Mouse (Mus musculus) embryonic facial prominence, embryonic 12.5 days (tissue): ENCODE measurements around the gene Paqr5. TPM values are rescaled to one million over a fixed set of nuclear protein-coding genes. Genes with fewer than 3 reads are reported as not detected.

ENCODE experiments used
- ATAC-seq: fragments of 200-750 bp; cut with Nextera tagmentation; 2 replicates; pipeline ENCODE4 v1.8.0; 2017; ENCODE audit not compliant: insufficient number of reproducible peaks, insufficient read depth, low FRiP score, low TSS enrichment
- H3K27ac ChIP-seq: fragments of 300-500 bp; sonication (generic); 2 replicates; pipeline ENCODE4 v1.5.1; 2016; ENCODE audit warnings: mild to moderate bottlenecking
- H3K27me3 ChIP-seq: fragments of 300-500 bp; sonication (generic); 2 replicates; pipeline ENCODE4 v1.6.1; 2016; ENCODE audit warnings: mild to moderate bottlenecking, moderate library complexity
- H3K36me3 ChIP-seq: fragments of 300-500 bp; sonication (generic); 2 replicates; pipeline ENCODE4 v1.6.1; 2016; ENCODE audit warnings: mild to moderate bottlenecking
- H3K4me1 ChIP-seq: fragments of 300-500 bp; sonication (generic); 2 replicates; pipeline ENCODE4 v1.6.1; 2016
- H3K4me2 ChIP-seq: fragments of 300-500 bp; sonication (generic); replicated peaks from 2 replicates; pipeline ENCODE4 v1.6.1; 2016; ENCODE audit warnings: mild to moderate bottlenecking, moderate library complexity
- H3K4me3 ChIP-seq: fragments of 300-500 bp; sonication (generic); 2 replicates; pipeline ENCODE4 v1.5.1; 2016; ENCODE audit warnings: mild to moderate bottlenecking
- H3K9ac ChIP-seq: fragments of 300-500 bp; sonication (generic); 2 replicates; pipeline ENCODE4 v1.6.1; 2016; ENCODE audit warnings: mild to moderate bottlenecking, moderate library complexity
- H3K9me3 ChIP-seq: fragments of 300-500 bp; sonication (generic); 2 replicates; pipeline ENCODE4 v1.6.1; 2016; ENCODE audit warnings: mild to moderate bottlenecking, moderate library complexity
- WGBS: fragments of 180-500 bp; shearing (Covaris S2); methylation state at CpG from one replicate; pipeline ENCODE4 v1.1.7; 2016; 5-methylcytosine and 5-hydroxymethylcytosine counted together
- polyA plus RNA-seq: library from polyadenylated mRNA; unstranded; fragments of >200 nt; fragmentation: Nextera tagmentation; extraction: Ambion mirVana; gene quantifications from 2 replicates; pipeline ENCODE4 v1.2.1, GENCODE M21; 2016

The Paqr5 gene
- polyA plus RNA-seq, 1 experiment from 2014 or later = 0.97 TPM

DNA sequence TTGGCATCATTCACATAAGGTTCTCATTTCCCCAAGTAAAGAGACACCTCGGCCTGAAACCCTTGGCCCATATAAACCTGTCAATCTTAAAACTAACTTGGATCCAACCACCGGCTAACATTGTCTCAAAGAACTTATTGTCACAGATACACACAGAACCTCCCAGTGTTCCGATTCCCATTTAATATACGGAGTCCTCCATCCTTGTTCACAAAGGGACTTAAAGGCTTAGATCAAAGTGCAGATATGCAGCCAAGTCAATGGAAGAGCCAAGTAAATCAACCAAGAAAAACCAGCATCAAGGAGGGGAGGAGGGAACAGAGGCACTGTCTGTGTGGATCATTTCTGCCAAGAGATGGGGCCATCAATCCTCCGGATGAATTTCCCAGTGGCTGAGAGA is 121.1 kb downstream of the Paqr5 start:
- H3K27ac ChIP-seq = no peak overlapping the region
- WGBS = 50% methylated on average over 5 of the region's 5 CpGs
- H3K4me2 ChIP-seq = no peak overlapping the region
- no peak overlapping the region for H3K4me3 ChIP-seq
- ATAC-seq = no peak
- no peaks in the 10 kb centered on the region for H3K9me3 ChIP-seq
- H3K27me3 ChIP-seq = peaks cover 7% of the 10 kb centered on the region; the same call in 1 of the 2 replicates
- H3K4me1 ChIP-seq = peaks cover 15% of the 10 kb centered on the region; the same call in 1 of the 2 replicates
- no peak overlapping the region for H3K9ac ChIP-seq
- H3K36me3 ChIP-seq = 0 out of 2 replicates have a peak, but pooled peaks cover 1% of the 10 kb centered on the region

DNA sequence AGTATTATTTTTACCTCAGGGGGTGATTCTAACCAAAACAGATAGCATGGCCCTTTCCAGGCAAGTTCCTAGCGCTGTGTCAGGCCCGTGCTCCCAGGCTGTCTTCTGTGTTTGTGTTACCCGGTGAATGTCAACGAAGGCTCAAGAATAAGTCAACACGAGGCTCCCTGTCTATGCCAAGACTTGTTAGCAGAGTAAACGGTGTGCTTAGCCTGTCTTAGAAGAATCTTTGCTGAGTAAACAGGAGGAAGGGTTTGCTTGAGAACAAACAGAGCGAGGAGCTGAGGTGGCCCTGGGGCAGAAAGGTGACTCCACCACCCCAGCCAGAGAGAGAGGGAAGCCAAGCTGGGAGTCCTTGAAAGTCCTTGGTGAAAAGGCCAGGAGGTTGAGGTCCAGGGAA is 122.5 kb downstream of the Paqr5 start:
- H3K4me2 ChIP-seq = no peak overlapping the region
- 31% methylated on average over 7 of the region's 7 CpGs for WGBS
- H3K4me1 ChIP-seq = peaks cover 20% of the 10 kb centered on the region; the same call in 1 of the 2 replicates
- peak overlapping the region; percentile 56 for H3K27ac ChIP-seq
- H3K36me3 ChIP-seq = no peaks in the 10 kb centered on the region
- no peaks in the 10 kb centered on the region for H3K9me3 ChIP-seq
- ATAC-seq = no peak
- peaks cover 7% of the 10 kb centered on the region; the same call in 1 of the 2 replicates for H3K27me3 ChIP-seq
- H3K9ac ChIP-seq = no peak overlapping the region
- H3K4me3 ChIP-seq = no peak overlapping the region

Other genes starting within 250 kb of the Paqr5 start
- 1,059 and 1,095 TPM in 2 replicates for gene Rplp1, start 112.3 kb downstream of the Paqr5 start, polyA plus RNA-seq
- gene Kif23, start 80.1 kb downstream of the Paqr5 start, polyA plus RNA-seq = 110 and 112 TPM in 2 replicates
- gene Glce, start 95.8 kb upstream of the Paqr5 start, polyA plus RNA-seq = 34.7 and 37.1 TPM in 2 replicates